7 mouse cellular contexts compared by ENCODE assay signal in the genomic region with DNA sequence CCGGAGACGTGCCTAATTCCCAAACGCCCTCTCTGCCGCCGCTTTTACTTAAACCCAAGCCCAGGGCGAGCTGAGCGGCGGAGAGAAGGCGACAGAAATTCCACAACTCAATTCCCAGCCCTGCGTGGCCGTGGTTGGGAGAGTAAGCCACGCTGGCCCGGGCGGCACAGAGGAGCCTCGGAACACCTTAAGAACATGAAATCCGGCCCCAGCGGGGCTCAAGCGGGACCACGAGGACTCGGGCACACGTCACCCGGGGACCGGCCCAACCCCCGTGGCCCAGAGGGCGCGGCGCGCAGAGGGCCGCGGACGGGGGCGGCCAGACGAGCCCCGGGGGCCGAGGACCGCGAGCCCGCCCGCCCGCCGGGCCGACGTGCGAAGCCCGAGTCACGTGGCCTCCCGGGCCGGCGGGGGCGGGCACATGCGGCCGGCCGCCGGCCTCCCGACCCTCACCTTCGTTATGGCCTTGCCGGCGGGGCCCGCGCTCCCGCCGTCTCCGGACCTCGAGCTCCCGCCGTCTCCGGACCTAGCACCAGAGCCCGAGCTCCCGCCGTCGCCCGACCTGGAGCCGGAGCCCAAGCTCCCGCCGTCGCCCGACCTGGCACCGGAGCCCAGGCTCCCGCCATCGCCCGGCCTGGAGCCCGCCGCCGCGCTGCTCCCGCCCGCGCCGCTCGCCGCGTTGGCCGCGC. TPM values are rescaled to one million over a fixed set of nuclear protein-coding genes. Genes with fewer than 3 reads are reported as not detected.
DNase-seq lines count a peak whose midpoint lies in the region; ATAC-seq and TF ChIP-seq lines count a peak whose summit lies in the region.

No protein-coding gene starts in this region.

- H3K4me3 ChIP-seq in intestine, embryonic 16.5 days (ENCODE audit: low read length) = peak overlapping the region; percentile 86
- peak overlapping the region; percentile 90 for H3K4me3 ChIP-seq in limb, embryonic 11.5 days (ENCODE audit: low read depth, low read length)
- H3K4me3 ChIP-seq in midbrain, embryonic 11.5 days (ENCODE audit: low read depth, low read length) = peak overlapping the region; percentile 87
- H3K4me3 ChIP-seq in small intestine, adult 2 months (ENCODE audit: low read depth, low read length) = peak overlapping the region; percentile 98

- TF ChIP-seq CTCF in small intestine, adult 2 months (IDR thresholded peaks at IDR 0.05; ENCODE audit: extremely low read depth, insufficient read length, insufficient replicate concordance, low read depth, low read length) = no peak

- peaks cover 2% of the 10 kb centered on the region; the same call in 1 of the 2 replicates for H3K36me3 ChIP-seq in intestine, embryonic 16.5 days (ENCODE audit: control insufficient read depth, insufficient read depth, low read length)
- H3K36me3 ChIP-seq in limb, embryonic 11.5 days (ENCODE audit: control insufficient read depth, insufficient read depth, low read length) = no peaks in the 10 kb centered on the region; the same call in 1 of the 2 replicates
- no peaks in the 10 kb centered on the region; the same call in 1 of the 2 replicates for H3K36me3 ChIP-seq in midbrain, embryonic 11.5 days (ENCODE audit: control insufficient read depth, insufficient read depth, low read length)
- peaks cover 10% of the 10 kb centered on the region for H3K36me3 ChIP-seq in small intestine, adult 2 months (ENCODE audit: control insufficient read depth, insufficient read depth, low read length)

- peak; percentile 41 for DNase-seq in T-cell, adult 2 months (ENCODE audit: low spot score)
- peak; percentile 83 for DNase-seq in embryo, embryonic 11 days
- DNase-seq in gastrocnemius, postnatal 4 days (ENCODE audit: low spot score in 2 of 2) = peak; percentile 58 to 71
- peak; percentile 68 for DNase-seq in limb, embryonic 11.5 days (ENCODE audit: low spot score)
- DNase-seq in midbrain, embryonic 11.5 days (ENCODE audit: low spot score, missing footprints) = peak; percentile 94

- peak overlapping the region; percentile 96 for H3K9ac ChIP-seq in intestine, embryonic 16.5 days (ENCODE audit: low read depth, low read length)
- H3K9ac ChIP-seq in limb, embryonic 11.5 days (ENCODE audit: low read length) = peak overlapping the region; percentile 95
- H3K9ac ChIP-seq in midbrain, embryonic 11.5 days (ENCODE audit: low read length) = peak overlapping the region; percentile 95

- H3K27ac ChIP-seq in intestine, embryonic 16.5 days (ENCODE audit: low read length) = peak overlapping the region; percentile 98
- peak overlapping the region; percentile 96 for H3K27ac ChIP-seq in limb, embryonic 11.5 days (replicated peaks; ENCODE audit: low read depth, low read length)
- H3K27ac ChIP-seq in midbrain, embryonic 11.5 days (ENCODE audit: low read depth, low read length) = peak overlapping the region; percentile 94
- H3K27ac ChIP-seq in small intestine, adult 2 months (ENCODE audit: insufficient read depth, low read depth, low read length) = peak overlapping the region; percentile 98

- peaks cover 18% of the 10 kb centered on the region for H3K4me1 ChIP-seq in intestine, embryonic 16.5 days (ENCODE audit: control insufficient read depth, insufficient read depth, low read length)
- peaks cover 8% of the 10 kb centered on the region; the same call in 1 of the 2 replicates for H3K4me1 ChIP-seq in limb, embryonic 11.5 days (ENCODE audit: control insufficient read depth, insufficient read depth, low read length)
- peaks cover 13% of the 10 kb centered on the region for H3K4me1 ChIP-seq in midbrain, embryonic 11.5 days (ENCODE audit: control insufficient read depth, insufficient read depth, low read length)
- H3K4me1 ChIP-seq in small intestine, adult 2 months (ENCODE audit: control insufficient read depth, insufficient read depth, insufficient read length, low read length) = peaks cover 5% of the 10 kb centered on the region; the same call in 1 of the 2 replicates

- no peaks in the 10 kb centered on the region for H3K27me3 ChIP-seq in intestine, embryonic 16.5 days (replicated peaks; ENCODE audit: control insufficient read depth, insufficient read depth, low read length)
- H3K27me3 ChIP-seq in limb, embryonic 11.5 days (ENCODE audit: control insufficient read depth, insufficient read depth, low read length) = no peaks in the 10 kb centered on the region
- H3K27me3 ChIP-seq in midbrain, embryonic 11.5 days (ENCODE audit: control insufficient read depth, insufficient read depth, low read length) = no peaks in the 10 kb centered on the region
- no peaks in the 10 kb centered on the region for H3K27me3 ChIP-seq in small intestine, adult 2 months (ENCODE audit: control insufficient read depth, insufficient read depth, low read length)

- no peaks in the 10 kb centered on the region for H3K9me3 ChIP-seq in intestine, embryonic 16.5 days (ENCODE audit: control insufficient read depth, low read length)
- no peaks in the 10 kb centered on the region for H3K9me3 ChIP-seq in limb, embryonic 11.5 days (ENCODE audit: control insufficient read depth, low read length)
- no peaks in the 10 kb centered on the region for H3K9me3 ChIP-seq in midbrain, embryonic 11.5 days (ENCODE audit: control insufficient read depth, low read length)

- no peak for TF ChIP-seq POLR2A in small intestine, adult 2 months (IDR thresholded peaks at IDR 0.05; ENCODE audit: low read depth, low read length)

- H3K4me2 ChIP-seq in intestine, embryonic 16.5 days (ENCODE audit: low read depth, low read length) = peak overlapping the region; percentile 74
- peak overlapping the region; percentile 80 for H3K4me2 ChIP-seq in limb, embryonic 11.5 days (ENCODE audit: low read depth, severe bottlenecking)
- H3K4me2 ChIP-seq in midbrain, embryonic 11.5 days = peak overlapping the region; percentile 47

- peak; percentile 31 for ATAC-seq in intestine, embryonic 16.5 days
- peak; percentile 20; the same call in 1 of the 2 replicates for ATAC-seq in limb, embryonic 11.5 days (ENCODE audit: insufficient number of reproducible peaks, low FRiP score, low TSS enrichment, low read depth)
- ATAC-seq in midbrain, embryonic 11.5 days (ENCODE audit: low FRiP score) = peak; percentile 22

- 3% methylated on average over 82 of the region's 94 CpGs for WGBS in intestine, embryonic 16.5 days
- WGBS in limb, embryonic 11.5 days = 3% methylated on average over 81 of the region's 94 CpGs
- WGBS in midbrain, embryonic 11.5 days = 2% methylated on average over 87 of the region's 94 CpGs
- 3% methylated on average over 94 of the region's 94 CpGs for WGBS in small intestine, adult 2 months

RNA-seq across cellular contexts. Expression of gene Cdv3, which starts 0.9 kb away (rescaled TPM):
- total RNA-seq in gastrocnemius, postnatal 4 days (2021) = 100 to 1,000 TPM; 142 to 157 TPM
- 83.8 and 89.4 TPM in 2 replicates for polyA plus RNA-seq in intestine, embryonic 16.5 days (2015; fragmentation: Nextera tagmentation; extraction: Ambion mirVana)
- 123 and 139 TPM in 2 replicates for polyA plus RNA-seq in limb, embryonic 11.5 days (2014; fragmentation: Nextera tagmentation; extraction: Ambion mirVana)
- 139 and 144 TPM in 2 replicates for polyA plus RNA-seq in midbrain, embryonic 11.5 days (2014; fragmentation: Nextera tagmentation; extraction: Ambion mirVana)
- 24.4 and 60.1 TPM in 2 replicates for polyA plus RNA-seq in small intestine, adult 2 months (2012; rRNA removed)

RNA-seq across cellular contexts. Expression of gene Topbp1, which starts 59.7 kb away (rescaled TPM):
- total RNA-seq in gastrocnemius, postnatal 4 days (2021) = 10 to 100 TPM; 36.7 to 40.4 TPM
- polyA plus RNA-seq in intestine, embryonic 16.5 days (2015; fragmentation: Nextera tagmentation; extraction: Ambion mirVana) = 29.3 and 34.5 TPM in 2 replicates
- 83.1 and 102 TPM in 2 replicates for polyA plus RNA-seq in limb, embryonic 11.5 days (2014; fragmentation: Nextera tagmentation; extraction: Ambion mirVana)
- 79.7 and 84.2 TPM in 2 replicates for polyA plus RNA-seq in midbrain, embryonic 11.5 days (2014; fragmentation: Nextera tagmentation; extraction: Ambion mirVana)
- 3.7 and 7.4 TPM in 2 replicates for polyA plus RNA-seq in small intestine, adult 2 months (2012; rRNA removed)

RNA-seq across cellular contexts. Expression of gene 1300017J02Rik, which starts 59.9 kb away (rescaled TPM):
- total RNA-seq in gastrocnemius, postnatal 4 days (2021) = 1 to 10 TPM; 1.2 to 1.4 TPM
- polyA plus RNA-seq in intestine, embryonic 16.5 days (2015; fragmentation: Nextera tagmentation; extraction: Ambion mirVana) = 1.8 and 2.9 TPM in 2 replicates
- 1.9 and 3.1 TPM in 2 replicates for polyA plus RNA-seq in limb, embryonic 11.5 days (2014; fragmentation: Nextera tagmentation; extraction: Ambion mirVana)
- polyA plus RNA-seq in midbrain, embryonic 11.5 days (2014; fragmentation: Nextera tagmentation; extraction: Ambion mirVana) = 2.3 and 2.7 TPM in 2 replicates
- 0.05 TPM in 1 of 2 replicates, not detected in the other for polyA plus RNA-seq in small intestine, adult 2 months (2012; rRNA removed)

Comparison
In these comparisons a context has a peak if more than half of its experiments do, and no peak if none do; other contexts are left out.
1. Peak in every context shown above with its lines: DNase-seq, ATAC-seq, H3K4me3 ChIP-seq and H3K27ac ChIP-seq.
2. DNase-seq: peak in every context shown above with its lines; median percentile 94 in midbrain, embryonic 11.5 days; 83 in embryo, embryonic 11 days; 68 in limb, embryonic 11.5 days; 64 in gastrocnemius, postnatal 4 days; 41 in T-cell, adult 2 months.